Mouse (Mus musculus) kidney, postnatal 14 days (tissue): ENCODE measurements around the gene Inip.
A peak's percentile ranks its signal among the peaks of the same experiment; 100 is the strongest.
"Not testable (repeated sequence)": the region's sequence is repeated elsewhere in the genome, so short reads cannot be mapped to it uniquely, and the experiment has no call there.

ENCODE experiments used
- DNase-seq: peaks from one replicate; pipeline ENCODE4 v3.0.0; 2022; ENCODE audit warnings: mixed read lengths

The Inip gene

DNA sequence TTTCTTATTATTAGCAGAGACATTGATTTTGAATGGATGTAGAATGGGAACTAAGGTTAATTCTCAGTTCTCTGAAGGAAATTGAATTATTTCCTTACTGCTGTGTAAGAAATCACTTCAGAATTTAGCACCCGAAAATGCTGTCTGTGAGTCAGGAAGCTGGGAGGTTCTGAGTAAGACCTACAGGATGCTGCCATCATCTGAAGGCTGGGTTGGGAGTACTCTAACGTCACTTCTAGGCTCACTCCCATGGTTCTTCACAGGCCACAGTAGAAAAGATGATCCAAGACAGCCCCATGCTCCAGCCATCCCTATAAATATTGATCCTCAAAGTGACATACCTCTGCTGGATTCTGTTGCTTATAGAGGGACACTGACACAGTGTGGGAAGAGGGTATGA, 6.1 kb upstream of the Inip start:
- no peak for DNase-seq

DNA sequence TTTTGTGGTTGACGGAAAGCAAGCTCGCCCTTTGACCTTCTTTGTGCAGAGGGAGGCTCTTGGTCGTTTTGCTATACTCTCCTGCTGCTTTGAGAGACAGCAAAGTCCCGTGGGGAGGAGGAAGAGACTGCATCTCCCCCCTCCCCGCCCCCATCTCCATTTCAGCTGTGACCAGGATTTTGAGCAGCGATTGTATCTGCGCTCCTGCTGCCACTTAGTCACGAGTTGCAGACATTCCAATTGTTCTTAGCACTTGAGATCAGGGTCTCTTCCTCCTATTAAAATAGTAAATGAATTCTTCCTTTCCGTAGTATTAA, 5.4 kb upstream of the Inip start:
- DNase-seq = no peak

DNA sequence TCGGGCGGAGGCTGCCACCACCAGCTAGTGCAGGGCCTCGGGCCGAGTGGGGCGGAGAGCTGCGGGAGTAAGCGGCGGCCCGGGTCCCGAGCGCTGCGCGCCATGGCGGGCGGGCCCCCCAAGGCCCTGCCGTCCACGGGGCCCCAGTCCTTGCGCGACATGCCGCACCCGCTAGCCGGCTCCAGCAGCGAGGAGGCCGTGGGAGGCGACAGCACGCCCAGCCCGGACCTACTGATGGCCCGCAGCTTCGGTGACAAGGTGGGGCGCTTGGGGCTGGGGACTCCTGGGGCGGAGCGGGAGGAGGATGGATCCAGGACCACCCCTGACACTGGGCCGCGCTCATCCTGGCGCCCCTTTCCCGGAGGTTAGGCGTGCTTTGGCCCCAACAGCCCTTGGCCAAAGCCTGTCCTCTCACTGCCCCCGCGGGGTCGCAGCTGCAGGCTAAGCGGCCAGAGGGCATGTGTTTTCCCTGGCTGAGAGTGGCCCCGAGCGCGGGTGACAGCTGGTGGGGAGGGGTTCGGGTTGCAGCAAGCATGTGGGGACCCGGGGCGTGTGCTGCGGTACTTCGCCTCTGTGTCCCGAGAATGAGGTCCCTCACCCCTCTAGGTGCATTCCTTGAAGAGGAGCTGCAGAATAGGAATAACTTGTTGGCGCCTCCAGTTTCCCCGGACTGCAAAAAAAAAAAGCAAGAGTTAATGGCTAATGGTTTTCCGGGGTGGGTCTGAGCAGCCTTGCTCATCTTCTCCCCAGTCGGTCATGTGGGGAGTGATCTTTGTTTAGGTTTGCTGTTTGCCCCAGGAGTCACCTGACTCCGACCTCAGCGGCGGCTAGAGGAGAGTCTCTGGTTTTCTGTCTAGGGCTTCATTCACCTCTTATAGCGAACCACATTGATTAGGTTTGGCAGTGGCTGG, 4.8 kb upstream of the Inip start:
- DNase-seq = peak; percentile 70

DNA sequence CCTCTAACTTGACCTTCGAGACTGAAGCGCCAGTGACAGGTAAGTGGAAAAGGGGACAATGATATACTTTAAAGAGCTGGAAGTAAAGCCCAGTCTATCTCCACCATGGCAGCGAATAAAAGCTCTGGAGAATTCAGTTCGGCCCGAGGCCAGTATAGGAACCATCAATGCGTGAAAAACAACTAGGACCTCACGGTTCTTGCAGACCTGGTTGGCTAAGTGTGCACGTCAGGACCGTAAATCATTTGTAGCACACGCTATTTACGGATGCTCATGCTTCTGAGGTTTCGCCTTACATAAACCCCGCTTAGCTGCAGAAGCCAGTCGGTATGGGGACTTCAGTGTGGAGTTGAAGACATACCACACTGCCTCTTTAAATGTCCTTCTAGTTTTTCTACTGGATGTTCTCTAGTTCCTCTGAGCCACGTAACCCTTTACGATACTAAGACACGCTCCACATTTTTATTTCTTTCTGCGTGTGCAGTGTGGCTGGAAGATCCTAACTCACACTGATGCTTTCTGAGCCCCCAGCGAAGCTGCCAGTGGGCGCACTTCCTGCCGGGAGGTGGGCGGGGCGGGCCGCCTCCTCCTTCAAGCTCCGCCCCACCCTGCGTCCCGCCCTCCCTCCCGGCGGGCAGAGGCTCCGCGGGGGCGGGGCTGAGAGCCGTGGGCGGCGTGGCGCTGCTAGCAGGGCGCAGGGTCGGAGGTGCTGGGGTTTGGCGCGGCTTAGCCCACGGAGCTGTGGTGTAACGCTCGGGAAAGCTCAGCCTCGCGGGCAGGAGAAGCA, 4.0 kb upstream of the Inip start, which contains the start of gene Snx30:
TSS of gene Snx30 (plus strand) at position 660 of the 787 bp plus-strand sequence.
- DNase-seq = peak; percentile 94

DNA sequence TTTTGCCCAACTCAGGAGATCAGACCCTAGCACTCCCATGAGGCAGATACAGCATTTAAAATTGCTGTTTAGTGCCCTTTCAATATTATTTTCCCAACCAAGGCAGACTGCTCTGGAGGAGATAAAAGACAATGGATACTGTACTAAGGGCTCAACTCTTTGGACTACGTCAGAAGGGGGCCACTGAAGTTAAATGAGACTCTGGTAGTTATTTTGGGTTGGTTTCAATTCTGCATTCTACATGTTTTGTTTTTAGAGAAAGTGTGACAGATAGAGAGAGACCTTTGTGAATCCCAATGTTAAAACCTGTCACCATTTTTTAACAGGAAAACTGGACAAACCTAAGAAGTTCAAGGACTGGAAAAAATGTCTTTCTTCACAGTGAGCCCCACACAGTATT, 3.4 kb upstream of the Inip start:
- DNase-seq = no peak

DNA sequence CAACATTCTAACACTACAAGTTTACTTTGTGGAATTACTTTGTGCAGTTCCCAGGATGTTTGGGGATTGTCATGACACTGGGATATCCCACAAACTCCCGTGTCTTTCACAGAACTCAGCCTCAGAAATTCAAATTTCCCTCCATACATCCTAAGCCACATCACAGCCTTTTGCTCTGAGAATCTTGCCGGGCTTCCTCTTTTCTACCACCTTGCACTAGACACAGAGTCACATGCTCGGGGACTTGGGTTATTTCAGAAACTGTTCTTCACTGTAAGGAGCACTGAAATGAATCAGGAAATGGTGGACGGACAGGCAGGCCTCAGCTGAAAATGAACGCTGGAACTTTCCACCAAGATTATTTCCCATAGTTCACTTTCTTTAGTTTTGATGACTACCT, 2.0 kb upstream of the Inip start:
- DNase-seq = no peak

DNA sequence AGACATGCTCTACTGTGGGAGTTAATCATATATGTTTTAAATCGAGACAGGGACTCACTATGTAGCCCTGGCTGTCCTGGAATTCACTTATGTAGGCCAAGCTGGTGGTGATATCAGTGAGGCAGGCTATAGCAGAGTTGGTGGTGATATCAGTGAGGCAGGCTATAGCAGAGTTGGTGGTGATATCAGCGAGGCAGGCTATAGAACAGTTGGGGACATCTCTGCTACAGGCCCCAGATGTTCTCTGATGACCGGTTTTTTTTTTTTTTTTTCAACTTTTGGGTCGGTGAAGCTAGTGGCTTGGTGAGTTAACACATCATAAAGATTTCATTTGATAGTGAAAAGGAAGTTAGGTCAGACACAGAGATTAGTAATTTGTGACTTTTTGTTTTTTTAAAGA, 1.4 kb upstream of the Inip start:
- no peak for DNase-seq

DNA sequence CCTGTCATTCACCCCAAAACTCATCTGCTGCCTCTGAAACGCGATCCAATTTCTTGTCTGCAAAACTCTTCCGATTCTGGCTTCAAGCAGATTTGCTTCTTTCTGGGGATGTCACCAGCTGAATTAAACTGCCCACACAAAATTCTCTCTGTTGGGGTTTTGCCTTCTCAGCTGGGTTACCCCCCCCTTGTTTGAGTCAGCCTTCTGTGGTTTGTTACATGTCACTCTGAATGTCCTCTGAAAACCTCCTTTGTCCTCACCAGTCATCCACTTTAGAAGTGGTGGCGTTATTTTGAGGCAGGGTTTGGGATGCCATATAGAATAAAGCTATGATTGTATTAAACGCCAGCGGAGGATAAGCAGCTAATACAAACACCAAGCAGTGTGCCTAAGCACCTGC, 718 bp upstream of the Inip start:
- DNase-seq = no peak

DNA sequence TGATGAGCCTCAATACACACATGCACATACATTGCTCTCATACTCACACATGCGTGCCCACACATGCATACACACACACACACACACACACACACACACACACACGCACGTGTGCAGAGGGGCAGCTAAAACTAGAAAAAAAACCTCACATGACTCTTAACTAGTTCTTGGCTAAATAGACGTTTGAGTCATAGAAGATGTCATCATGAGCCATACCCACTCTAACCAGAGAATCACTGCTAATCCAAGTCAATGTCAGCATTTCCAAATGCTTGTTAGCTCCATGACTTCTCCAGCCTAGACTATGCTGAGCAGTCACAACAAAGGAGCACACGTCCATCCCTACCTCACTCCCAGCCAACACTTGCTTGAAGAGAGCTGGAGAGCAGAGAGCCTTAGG, 1.2 kb downstream of the Inip start:
- DNase-seq = no peak

DNA sequence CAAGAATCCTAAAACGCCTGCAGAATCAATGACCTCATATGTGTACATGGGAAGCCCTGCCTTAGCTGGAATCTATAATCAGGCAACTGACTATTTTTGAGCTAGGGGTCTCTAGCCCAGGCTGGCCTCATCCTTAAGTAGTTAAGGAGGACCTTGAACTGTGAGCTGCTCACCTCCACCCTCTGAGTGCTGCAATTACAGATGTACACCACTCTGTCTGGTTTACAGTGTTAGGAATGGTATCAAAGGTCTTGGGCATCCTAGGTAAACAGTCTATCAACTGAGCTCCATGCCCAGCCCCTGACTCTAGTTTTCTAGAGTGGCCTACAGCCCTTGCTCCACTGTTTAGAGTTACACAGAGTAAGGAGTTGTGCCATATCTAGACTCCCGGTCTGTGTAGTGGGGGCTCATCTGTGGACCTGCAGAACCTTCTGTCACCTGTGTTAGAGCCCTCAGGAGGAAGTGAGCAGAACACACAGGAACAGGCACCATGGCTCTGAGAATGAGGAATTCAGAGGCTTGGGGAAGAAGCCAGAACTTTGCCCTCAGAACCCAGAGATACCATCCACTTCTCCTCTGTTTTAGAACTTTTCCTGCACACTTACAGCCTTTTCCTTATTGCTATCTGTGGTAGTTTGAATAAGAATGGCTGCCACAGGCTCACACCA, 5.5 kb downstream of the Inip start:
- no peak for DNase-seq

DNA sequence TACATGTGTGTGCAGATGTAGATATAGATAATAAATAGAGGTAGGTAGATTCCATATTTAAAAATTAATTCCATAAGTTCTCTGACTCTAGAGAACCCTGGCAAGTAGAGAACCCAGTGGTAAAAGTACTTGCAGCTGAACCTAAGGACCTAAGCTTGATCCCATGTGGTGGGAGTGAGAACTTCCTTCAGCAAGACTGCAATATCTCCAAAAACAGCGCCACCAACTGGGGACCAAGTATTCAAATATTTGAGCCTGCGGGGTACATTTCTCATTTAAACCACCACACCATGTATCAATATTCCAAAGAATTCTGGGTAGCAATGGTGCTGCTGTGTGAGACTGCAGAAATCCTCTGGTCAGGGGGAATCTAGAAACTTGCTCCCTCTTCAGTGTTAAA, 7.3 kb downstream of the Inip start:
- DNase-seq = no peak

DNA sequence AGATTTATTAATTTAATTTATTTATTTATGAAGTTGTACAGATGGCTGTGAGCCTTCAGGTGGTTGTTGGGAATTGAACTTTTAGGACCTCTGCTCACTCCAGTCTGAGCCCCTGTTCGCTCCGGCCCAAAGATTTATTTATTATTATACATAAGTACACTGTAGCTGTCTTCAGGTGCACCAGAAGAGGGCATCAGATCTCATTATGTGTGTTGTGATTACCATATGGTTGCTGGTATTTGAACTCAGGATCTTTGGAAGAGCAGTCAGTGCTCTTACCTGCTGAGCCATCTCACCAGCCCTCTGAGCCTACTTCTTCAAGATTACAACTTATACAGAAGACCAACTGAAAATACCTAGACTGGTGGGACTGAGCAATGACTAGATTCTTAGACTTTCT, 7.8 kb downstream of the Inip start:
- DNase-seq = not testable (repeated sequence)

DNA sequence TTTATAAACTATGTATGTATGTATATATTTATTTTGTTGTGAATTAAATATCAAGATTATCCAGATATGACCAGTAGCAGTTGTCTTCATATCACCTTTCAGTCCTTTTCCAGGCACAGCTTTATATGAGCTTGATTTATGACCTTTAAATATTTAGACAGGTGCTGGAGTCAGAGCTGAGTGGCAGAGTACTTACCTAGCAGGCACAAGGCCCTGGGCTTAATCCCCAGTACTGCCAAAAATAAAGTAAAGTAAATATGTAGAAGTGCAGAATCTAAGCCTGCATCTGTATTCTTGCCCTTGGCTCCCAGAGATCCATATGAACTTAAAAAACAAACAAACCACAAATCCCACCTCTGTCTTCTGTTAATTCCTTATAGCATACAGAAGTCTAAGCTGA, 12.4 kb downstream of the Inip start:
- DNase-seq = no peak

DNA sequence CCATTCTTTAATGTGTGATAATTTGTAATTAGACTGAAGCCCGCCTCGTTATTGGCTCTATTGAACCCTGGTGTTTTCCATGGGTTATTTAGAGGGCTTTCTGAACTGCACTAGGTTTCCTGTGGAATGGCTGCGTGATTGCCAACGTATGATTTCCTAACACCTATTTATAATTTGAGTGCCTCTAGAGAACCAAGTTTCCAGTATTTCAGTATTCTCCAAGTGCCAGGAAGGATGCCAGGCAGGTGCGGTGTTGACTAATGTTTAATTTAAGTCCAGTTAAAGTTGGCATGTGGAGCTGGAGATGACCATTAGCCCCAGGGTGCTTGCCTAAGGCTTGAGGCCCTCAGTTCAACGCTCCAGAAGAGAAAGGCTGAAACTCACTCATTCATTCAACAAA, 14.3 kb downstream of the Inip start:
- DNase-seq = peak; percentile 16

DNA sequence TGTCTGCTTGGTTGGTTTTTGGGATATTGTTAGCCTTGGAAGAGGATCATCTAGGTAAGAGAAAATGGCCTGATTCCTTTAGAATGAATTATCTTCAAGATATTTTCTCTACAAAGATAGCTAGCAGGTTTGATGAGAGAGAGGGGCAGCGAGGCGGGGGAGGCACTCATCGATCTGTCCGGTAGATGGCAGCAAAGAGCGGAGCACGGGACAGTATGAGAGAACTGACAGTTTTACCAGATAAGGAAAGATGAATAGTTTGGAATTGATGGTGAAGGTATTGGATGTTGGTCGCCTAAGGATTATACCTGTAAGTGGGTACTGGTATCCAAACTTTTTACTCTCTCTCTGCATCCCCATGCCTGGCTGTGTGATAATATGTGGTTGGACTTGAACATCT, 14.7 kb downstream of the Inip start:
- peak; percentile 74 for DNase-seq

DNA sequence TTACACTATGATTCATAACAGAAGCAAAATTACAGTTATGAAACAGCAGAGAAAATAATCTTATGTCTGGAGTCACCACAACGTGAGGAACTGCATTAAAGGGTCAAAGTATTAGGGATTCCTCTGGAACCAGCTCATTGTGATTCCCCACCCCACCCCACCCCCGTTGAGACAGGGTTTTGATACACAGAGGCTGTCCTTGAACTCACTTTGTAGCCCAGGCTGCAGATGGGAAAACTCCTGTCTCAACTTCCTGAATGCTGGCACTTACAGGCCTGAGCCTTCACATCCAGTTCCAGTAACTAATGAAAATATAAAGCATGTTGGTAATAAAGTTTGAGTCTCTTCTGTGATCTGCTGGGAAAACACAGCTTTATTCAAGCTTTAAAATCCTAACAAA, 16.0 kb downstream of the Inip start:
- no peak for DNase-seq

DNA sequence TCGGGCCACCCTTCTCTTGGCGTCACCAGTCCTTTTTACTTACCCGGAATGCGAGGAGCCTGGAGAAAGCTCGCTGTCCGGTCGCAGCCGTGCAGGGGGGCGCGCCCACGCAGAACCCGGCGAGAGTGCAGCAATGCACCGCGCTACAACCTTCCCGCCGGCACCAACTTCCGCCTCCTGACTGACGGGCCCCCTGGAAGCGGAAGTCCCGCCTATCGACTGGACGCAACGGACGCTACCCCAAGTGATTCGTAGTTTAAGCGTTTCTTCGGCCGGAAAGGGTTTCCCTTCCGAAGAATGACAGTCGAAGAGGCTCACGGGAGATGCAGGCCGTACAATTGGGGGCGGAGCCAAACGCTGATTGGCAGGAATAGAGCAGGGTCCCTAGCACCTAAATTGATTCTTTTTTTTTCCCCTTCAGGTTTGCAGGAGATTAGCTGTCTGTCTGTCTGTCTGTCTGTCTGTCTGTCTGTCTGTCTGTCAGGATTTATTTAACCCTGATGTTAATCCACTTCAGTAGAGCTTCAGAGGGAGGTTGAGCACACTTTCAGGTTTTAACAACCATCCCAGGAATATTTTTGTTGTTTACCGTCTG, 17.6 kb downstream of the Inip start:
- DNase-seq = peak; percentile 97

DNA sequence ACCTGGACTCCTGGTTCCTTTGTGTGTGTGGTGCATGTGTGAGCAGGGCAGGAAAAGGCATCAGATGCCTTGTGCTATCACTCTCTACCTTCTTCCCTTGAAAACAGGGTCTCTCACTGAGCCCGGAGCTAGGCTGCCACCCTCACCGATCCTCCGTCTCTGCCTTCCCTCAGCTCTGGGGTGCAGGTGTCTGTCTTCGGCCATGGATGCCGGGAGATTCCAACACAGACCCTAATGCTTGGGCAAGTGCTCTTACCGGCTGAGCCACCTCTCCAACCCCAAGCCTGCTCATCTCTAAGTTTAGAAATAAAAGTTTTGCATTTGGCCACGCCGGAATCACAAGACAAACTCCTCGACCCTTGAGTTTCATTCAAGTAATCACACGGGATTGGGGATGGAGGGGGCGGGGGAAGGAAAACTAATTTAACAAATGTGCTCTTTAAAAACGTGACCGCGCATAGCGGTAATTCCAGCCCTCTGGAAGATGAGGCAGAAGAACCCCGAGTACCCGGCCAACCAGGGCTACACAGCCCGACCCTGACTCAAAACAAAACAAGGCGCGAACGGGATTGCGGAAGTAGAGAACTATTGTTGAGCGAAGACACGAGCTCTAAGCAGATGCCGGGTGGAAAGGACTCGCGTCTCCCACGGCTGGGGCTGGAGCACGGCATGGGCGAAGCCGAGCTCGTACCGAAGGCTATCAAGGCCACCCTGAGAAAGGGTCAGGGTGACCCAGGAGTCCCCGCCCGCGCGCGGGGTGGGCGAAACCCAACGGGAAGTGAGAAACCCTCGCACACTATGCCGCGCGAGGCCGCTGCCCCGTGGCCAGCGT, 18.3 kb downstream of the Inip start:
- DNase-seq = no peak

DNA sequence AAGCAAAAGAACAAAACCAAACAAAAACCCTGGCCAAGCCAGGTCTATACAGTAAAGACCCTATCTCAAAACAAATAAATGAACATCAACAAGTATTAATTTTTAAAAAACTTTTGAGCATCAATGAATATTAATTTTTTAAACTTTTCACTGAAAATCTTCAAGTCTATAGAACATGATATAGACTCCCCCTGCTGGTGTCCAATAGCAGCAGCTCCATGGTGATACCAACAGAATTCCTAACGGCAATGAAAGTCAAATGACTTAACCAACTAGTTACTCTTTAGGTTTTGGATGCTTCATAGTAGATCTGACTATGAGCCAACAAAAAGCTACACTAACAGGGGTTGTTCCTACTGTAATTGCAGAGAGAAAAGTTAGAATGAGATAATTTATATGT, 20.8 kb downstream of the Inip start:
- peak; percentile 40 for DNase-seq

DNA sequence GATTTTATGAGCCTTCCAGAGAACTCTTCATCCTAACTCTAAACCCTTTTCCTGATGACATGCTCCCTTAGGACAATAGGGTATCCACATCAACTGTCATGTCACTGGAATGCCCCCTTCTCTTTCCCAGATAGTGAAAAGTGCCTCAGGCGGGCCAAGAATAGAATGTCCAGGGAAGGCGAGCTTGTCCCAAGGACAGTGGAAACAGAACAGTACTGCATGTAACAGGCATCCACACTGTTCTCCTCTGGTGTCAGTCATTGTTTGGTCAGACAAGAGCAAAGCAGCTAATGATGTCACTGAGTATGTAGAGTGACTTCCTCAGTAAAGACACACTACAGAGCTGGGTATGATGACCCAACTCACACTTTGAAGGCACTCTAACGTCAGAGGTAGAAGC, 23.6 kb downstream of the Inip start:
- no peak for DNase-seq

DNA sequence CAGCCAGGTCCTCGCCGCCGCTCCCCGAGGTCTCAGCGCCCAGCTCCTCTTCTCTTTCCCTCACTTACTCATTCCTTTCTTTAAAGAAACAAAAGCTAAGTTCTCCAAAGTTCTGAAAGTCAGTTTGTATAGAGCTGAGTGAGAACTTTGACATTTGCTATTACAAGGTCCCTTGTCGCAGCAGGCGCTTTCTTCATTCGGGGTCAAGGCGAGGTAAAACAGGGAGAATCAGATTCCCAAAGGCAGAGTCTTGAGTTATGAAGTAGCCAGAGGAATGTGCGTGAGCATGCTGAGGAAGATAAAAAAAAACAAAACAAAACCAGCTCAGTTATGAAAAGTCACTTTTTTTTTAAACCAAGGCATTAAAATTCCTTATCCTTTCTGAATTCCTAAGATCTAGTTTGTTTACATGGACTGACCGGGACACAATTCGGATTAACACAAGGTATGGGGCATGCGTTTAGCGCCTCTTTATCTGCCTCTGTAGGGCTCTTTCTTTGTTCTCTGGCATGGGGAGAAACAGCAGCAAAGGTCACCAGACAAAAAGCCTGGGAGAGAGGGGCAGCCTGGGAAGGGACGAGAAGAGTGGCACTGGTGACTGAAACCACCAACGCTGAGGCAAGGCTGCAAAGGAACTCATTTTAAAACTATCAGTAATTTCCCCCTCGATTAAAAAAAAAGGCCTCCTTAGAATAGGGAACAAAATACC, 29.1 kb downstream of the Inip start:
- no peak for DNase-seq

DNA sequence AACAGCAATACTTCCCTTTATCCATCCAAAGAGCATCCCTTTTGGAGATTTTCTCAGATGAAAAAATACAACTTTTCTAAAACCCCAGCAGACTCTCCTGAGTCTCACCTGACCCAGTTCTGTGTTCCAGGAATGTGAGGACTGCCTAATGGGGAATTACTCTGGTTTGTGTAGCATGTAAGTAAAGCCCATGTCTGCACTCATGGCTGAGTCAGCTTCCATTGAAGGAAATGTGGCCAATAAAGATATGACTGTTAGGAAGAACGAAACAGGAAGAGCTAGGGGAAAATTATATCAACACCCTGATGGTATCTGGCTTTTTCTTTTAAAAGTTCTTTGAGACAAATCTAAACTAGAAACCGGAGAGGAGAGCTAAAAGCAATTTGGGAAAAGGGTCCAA, 33.7 kb downstream of the Inip start:
- no peak for DNase-seq
